Mouse (Mus musculus) stomach, embryonic 16.5 days (tissue): Measurements from ENCODE around the gene Pde4d. TPM values are rescaled to one million over a fixed set of nuclear protein-coding genes. Genes with fewer than 3 reads are reported as not detected.

Experiments
- ATAC-seq: fragments of 200-750 bp; cut with Nextera tagmentation; 2 replicates; pipeline ENCODE4 v1.8.0; 2017; ENCODE audit warnings: moderate number of reproducible peaks, moderate TSS enrichment; ENCODE audit not compliant: insufficient read depth, low FRiP score
- H3K27ac ChIP-seq: fragments of 300-500 bp; sonication (generic); 2 replicates; pipeline ENCODE4 v1.5.1; 2014; ENCODE audit warnings: low read length
- H3K27me3 ChIP-seq: fragments of 300-500 bp; sonication (generic); 2 replicates; pipeline ENCODE4 v1.6.1; 2014; ENCODE audit warnings: low read length, control low read depth, mixed read lengths; ENCODE audit not compliant: control insufficient read depth, insufficient read depth
- H3K36me3 ChIP-seq: fragments of 300-500 bp; sonication (generic); 2 replicates; pipeline ENCODE4 v1.6.1; 2014; ENCODE audit warnings: low read length; ENCODE audit not compliant: control insufficient read depth, insufficient read depth
- H3K4me1 ChIP-seq: fragments of 300-500 bp; sonication (generic); 2 replicates; pipeline ENCODE4 v1.6.1; 2014; ENCODE audit warnings: low read length, control low read depth, mixed read lengths; ENCODE audit not compliant: control insufficient read depth, insufficient read depth
- H3K4me2 ChIP-seq: fragments of 300-500 bp; sonication (generic); 2 replicates; pipeline ENCODE4 v1.6.1; 2014; ENCODE audit warnings: low read depth, low read length, mixed read lengths
- H3K4me3 ChIP-seq: fragments of 300-500 bp; sonication (generic); replicated peaks from 2 replicates; pipeline ENCODE4 v1.5.1; 2014; ENCODE audit warnings: mild to moderate bottlenecking, low read length
- H3K9ac ChIP-seq: fragments of 300-500 bp; sonication (generic); 2 replicates; pipeline ENCODE4 v1.6.1; 2014; ENCODE audit warnings: low read length
- H3K9me3 ChIP-seq: fragments of 300-500 bp; sonication (generic); replicated peaks from 2 replicates; pipeline ENCODE4 v1.6.1; 2016; ENCODE audit warnings: low read length, control low read depth; ENCODE audit not compliant: control insufficient read depth
- WGBS: fragments of 180-500 bp; shearing (Covaris S2); extraction: QIAGEN DNeasy Blood & Tissue Kit; methylation state at CpG from one replicate; pipeline ENCODE4 v1.1.7; 2014; 5-methylcytosine and 5-hydroxymethylcytosine counted together
- polyA plus RNA-seq: library from polyadenylated mRNA; unstranded; fragments of >200 nt; fragmentation: Nextera tagmentation; extraction: Ambion mirVana; gene quantifications from 2 replicates; pipeline ENCODE4 v1.2.1, GENCODE M21; 2015

Pde4d gene
- polyA plus RNA-seq, 1 experiment from 2014 or later: 22.1 TPM

DNA sequence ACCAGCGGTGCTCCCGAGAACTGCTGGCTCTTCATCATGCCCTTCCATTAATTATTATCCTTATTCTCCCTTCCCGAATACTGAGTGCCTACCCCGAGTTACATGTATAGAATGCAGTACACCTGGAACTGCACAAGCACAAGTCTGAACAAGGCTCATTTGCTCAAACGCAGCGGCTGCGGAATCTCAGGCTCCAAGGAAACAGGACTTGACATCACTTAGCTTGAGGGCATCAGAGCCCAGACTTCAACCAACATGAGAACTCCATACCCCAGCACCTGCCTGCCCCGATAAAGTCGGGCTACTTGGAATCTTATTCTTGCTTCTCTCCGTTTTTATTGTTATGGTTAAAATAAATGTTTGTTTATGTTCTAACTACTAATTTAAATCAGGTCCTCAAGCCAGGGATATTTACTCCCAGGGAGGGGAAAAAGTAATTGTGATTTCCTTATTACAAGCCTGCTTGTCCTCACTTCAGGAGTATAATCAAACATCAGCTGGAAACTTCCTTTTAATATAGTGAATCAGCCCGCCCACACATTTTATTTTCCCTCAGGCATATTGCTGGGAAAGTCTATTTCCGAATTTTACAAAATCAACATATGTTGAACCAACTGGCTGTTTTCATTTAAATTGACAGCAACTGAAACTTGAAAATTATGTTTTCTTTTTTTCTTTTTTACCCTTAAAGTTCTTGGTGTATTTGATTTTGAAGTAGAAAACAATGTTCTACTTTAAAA, 849.9 kb downstream of the Pde4d start:
- Histone ChIP-seq H3K27me3 (no peaks in the 10 kb centered on the region), H3K9me3 (no peaks in the 10 kb centered on the region), H3K4me1 (no peaks in the 10 kb centered on the region), H3K9ac (no peak overlapping the region), H3K27ac (no peak overlapping the region), H3K4me2 (no peak overlapping the region), H3K36me3 (no peaks in the 10 kb centered on the region), H3K4me3 (no peak overlapping the region)
- no peak for ATAC-seq
- 80% methylated on average over 12 of the region's 12 CpGs for WGBS

DNA sequence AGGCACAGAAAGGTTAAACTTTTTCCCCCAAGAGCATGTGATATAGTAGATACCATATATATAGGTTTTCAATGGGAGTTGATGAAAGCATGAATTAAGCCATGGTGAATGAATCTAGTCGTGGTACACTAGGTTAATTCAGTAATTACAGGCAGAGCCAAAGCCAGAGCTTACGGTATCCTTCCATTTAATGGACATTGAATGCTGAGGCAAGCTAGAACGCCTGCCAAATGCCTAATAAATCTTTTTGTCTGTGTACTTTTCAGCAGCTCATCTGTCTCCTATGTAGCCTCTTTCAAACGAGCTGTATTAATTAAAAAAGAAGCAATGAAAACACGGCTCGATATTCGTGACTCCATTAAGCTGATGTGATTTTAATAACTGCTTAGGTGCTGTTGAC, 862.8 kb downstream of the Pde4d start:
- H3K27ac ChIP-seq: no peak overlapping the region
- no peaks in the 10 kb centered on the region for H3K9me3 ChIP-seq
- H3K4me1 ChIP-seq: no peaks in the 10 kb centered on the region; the same call in 1 of the 2 replicates
- no peak overlapping the region for H3K4me3 ChIP-seq
- no peaks in the 10 kb centered on the region for H3K27me3 ChIP-seq
- H3K36me3 ChIP-seq: no peaks in the 10 kb centered on the region
- H3K9ac ChIP-seq: no peak overlapping the region
- H3K4me2 ChIP-seq: no peak overlapping the region
- no peak for ATAC-seq
- 45% methylated on average over 7 of the region's 7 CpGs for WGBS

- H3K9ac ChIP-seq: no peak overlapping the region
- no peak overlapping the region for H3K4me2 ChIP-seq
- 60% methylated on average over 9 of the region's 9 CpGs for WGBS
- H3K27ac ChIP-seq: no peak overlapping the region
- H3K36me3 ChIP-seq: no peaks in the 10 kb centered on the region
- H3K9me3 ChIP-seq: no peaks in the 10 kb centered on the region
- no peak for ATAC-seq
- H3K4me3 ChIP-seq: no peak overlapping the region
- H3K4me1 ChIP-seq: peaks cover 11% of the 10 kb centered on the region
- H3K27me3 ChIP-seq: no peaks in the 10 kb centered on the region
Measured at GRCm38 (mm10) chr13:109315608-109316007, 865.9 kb downstream of the Pde4d start.

DNA sequence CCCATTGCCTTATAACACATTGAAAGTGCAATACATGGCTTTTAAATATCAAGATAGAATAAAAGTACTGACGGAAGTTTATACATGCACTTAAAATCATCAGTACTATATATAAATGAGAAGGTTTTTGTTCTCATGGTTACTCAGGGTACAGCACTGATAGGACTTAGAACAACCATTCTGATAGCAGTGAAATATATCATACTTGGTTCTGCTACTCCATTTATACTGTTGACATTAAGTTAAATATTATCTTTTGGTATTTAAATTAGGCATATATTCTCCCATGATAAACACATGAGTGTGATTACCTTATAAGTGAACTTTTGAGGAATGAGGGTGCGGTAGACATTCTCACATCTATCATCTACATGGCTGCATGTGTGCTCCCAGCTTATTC, 867.9 kb downstream of the Pde4d start:
- 67% methylated on average over 2 of the region's 2 CpGs for WGBS
- no peaks in the 10 kb centered on the region for H3K27me3 ChIP-seq
- H3K36me3 ChIP-seq: no peaks in the 10 kb centered on the region
- no peak overlapping the region for H3K4me3 ChIP-seq
- H3K9ac ChIP-seq: no peak overlapping the region
- H3K4me2 ChIP-seq: no peak overlapping the region
- no peak overlapping the region for H3K27ac ChIP-seq
- peaks cover 11% of the 10 kb centered on the region for H3K4me1 ChIP-seq
- H3K9me3 ChIP-seq: no peaks in the 10 kb centered on the region
- ATAC-seq: peak; percentile 76; the same call in 1 of the 2 replicates

- Histone ChIP-seq H3K4me3 (no peak overlapping the region), H3K9me3 (no peaks in the 10 kb centered on the region), H3K9ac (no peak overlapping the region), H3K27me3 (no peaks in the 10 kb centered on the region), H3K4me1 (peaks cover 11% of the 10 kb centered on the region), H3K36me3 (no peaks in the 10 kb centered on the region), H3K4me2 (no peak overlapping the region), H3K27ac (peak overlapping the region; percentile 28; the same call in 1 of the 2 replicates)
- 39% methylated on average over 3 of the region's 3 CpGs for WGBS
- ATAC-seq: peak; percentile 78
Measured at GRCm38 (mm10) chr13:109318434-109318998, 868.8 kb downstream of the Pde4d start.

DNA sequence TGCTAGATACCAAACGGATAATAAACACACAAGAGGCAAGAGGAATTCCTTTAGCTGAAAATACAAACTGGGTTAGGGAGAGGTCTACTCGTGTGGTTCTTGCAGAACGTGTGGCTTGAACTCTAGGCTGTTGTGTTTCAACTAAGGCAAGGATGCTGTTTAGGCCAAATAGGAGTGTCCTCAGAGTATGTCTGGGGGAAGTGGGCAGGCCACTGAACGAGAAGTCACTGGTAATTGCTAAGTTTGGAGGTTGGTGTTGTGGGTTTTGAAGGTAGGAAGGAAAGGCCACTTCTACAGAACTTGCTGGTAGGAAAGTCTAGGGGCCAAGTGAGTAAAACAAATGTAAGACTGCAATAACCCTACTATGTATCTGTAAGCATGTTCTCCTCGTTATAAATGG, 876.3 kb downstream of the Pde4d start:
- WGBS: 80% methylated on average over 5 of the region's 5 CpGs
- Histone ChIP-seq H3K36me3 (0 out of 2 replicates have a peak, but pooled peaks cover 2% of the 10 kb centered on the region), H3K4me3 (no peak overlapping the region), H3K27me3 (no peaks in the 10 kb centered on the region), H3K9me3 (no peaks in the 10 kb centered on the region), H3K9ac (no peak overlapping the region), H3K4me1 (no peaks in the 10 kb centered on the region), H3K4me2 (no peak overlapping the region), H3K27ac (no peak overlapping the region)
- ATAC-seq: no peak

DNA sequence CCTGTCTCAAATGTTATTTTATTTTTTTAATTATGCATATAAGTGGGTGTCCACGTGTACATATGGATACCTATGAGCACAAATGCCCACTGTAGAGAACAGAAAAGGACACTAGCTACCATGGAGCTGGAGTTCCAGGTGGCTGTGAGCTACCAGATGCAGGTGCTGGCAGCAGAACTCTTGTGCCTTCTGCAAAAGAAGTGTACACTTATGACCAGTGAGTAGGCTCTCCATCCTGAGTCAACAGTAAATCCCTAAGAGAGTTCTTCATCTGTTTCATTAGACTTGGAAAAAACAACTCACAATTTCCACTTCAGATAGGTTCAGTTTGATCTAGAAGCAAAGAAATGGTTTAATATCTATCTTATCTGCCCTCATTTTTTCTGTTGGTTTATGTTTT, 881.8 kb downstream of the Pde4d start:
- Histone ChIP-seq H3K4me2 (no peak overlapping the region), H3K9ac (no peak overlapping the region), H3K27ac (no peak overlapping the region), H3K4me1 (no peaks in the 10 kb centered on the region), H3K36me3 (no peaks in the 10 kb centered on the region), H3K9me3 (no peaks in the 10 kb centered on the region), H3K27me3 (no peaks in the 10 kb centered on the region), H3K4me3 (no peak overlapping the region)
- no peak for ATAC-seq
- WGBS: 61% methylated on average over 1 of the region's 1 CpGs

DNA sequence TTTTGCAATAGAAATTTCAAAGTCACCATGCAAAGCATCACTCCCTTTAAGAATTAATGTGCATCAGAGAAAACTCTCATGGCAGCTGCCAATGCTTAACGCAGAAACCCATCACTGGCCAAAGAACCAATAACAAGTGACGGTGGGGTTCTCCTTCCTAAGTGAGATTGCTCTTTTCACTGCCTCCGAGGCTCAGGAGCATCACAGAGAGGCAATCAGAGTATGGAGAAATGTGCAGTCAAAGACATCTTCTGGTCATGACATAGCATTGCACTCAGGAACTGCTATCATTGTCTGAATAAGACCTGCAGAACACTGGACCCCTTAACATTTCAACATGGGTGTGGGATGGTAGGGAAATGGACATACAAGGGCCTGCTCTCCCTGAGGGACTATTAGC, 892.2 kb downstream of the Pde4d start:
- Histone ChIP-seq H3K27ac (no peak overlapping the region), H3K9me3 (no peaks in the 10 kb centered on the region), H3K27me3 (no peaks in the 10 kb centered on the region), H3K4me2 (no peak overlapping the region), H3K4me3 (no peak overlapping the region), H3K4me1 (no peaks in the 10 kb centered on the region), H3K36me3 (no peaks in the 10 kb centered on the region), H3K9ac (no peak overlapping the region)
- ATAC-seq: no peak
- 61% methylated on average over 3 of the region's 3 CpGs for WGBS

DNA sequence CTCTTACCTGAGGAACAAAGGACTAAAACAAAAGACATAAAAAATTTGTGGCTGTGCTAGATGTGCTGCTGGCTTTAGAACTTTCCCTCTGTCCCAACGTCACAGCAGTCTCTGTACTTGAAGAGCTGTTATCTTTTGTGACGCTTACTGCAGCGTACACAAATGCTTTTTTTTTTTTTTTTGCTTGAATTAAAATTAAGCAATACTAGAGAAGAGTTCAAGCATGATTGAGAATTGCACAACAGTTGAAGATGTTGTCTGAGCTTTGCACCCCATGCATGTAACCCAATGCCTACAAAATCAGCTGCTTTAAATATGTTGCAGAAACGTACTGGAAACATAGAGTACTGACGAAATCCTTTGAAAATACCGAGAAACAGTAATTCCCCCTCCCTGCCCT, 892.7 kb downstream of the Pde4d start:
- no peak overlapping the region for H3K27ac ChIP-seq
- no peaks in the 10 kb centered on the region for H3K36me3 ChIP-seq
- no peaks in the 10 kb centered on the region for H3K27me3 ChIP-seq
- no peak overlapping the region for H3K4me3 ChIP-seq
- no peaks in the 10 kb centered on the region for H3K9me3 ChIP-seq
- no peaks in the 10 kb centered on the region for H3K4me1 ChIP-seq
- no peak overlapping the region for H3K9ac ChIP-seq
- H3K4me2 ChIP-seq: no peak overlapping the region
- 60% methylated on average over 6 of the region's 6 CpGs for whole genome bisulfite sequencing
- no peak for ATAC-seq
